Mouse (Mus musculus) liver, embryonic 11.5 days (tissue): Measurements from ENCODE around the gene Sspn. TPM values are rescaled to one million over a fixed set of nuclear protein-coding genes. Genes with fewer than 3 reads are reported as not detected.

Experiments
- ATAC-seq: fragments of 200-750 bp; cut with Nextera tagmentation; replicated peaks from 2 replicates; pipeline ENCODE4 v1.8.0; 2017; ENCODE audit warnings: moderate number of reproducible peaks, mild to moderate bottlenecking, moderate TSS enrichment, moderate library complexity; ENCODE audit not compliant: low FRiP score
- DNase-seq: peaks from one replicate; pipeline ENCODE4 v3.0.0-alpha.2; 2017; ENCODE audit warnings: low spot score
- H3K27ac ChIP-seq: fragments of 300-500 bp; sonication (generic); 2 replicates; pipeline ENCODE4 v1.5.1; 2014; ENCODE audit warnings: mild to moderate bottlenecking, low read depth, low read length, control low read depth
- H3K27me3 ChIP-seq: fragments of 300-500 bp; sonication (generic); replicated peaks from 2 replicates; pipeline ENCODE4 v1.6.1; 2014; ENCODE audit warnings: low read length, mixed read lengths; ENCODE audit not compliant: control insufficient read depth, insufficient read depth
- H3K36me3 ChIP-seq: fragments of 300-500 bp; sonication (generic); 2 replicates; pipeline ENCODE4 v1.6.1; 2014; ENCODE audit warnings: mild to moderate bottlenecking, low read length, moderate library complexity, mixed read lengths; ENCODE audit not compliant: control insufficient read depth, insufficient read depth
- H3K4me1 ChIP-seq: fragments of 300-500 bp; sonication (generic); replicated peaks from 2 replicates; pipeline ENCODE4 v1.6.1; 2014; ENCODE audit warnings: low read length, mixed read lengths; ENCODE audit not compliant: control insufficient read depth, insufficient read depth
- H3K4me2 ChIP-seq: fragments of 300-500 bp; sonication (generic); 2 replicates; pipeline ENCODE4 v1.6.1; 2014; ENCODE audit warnings: mild to moderate bottlenecking, control low read depth, moderate library complexity
- H3K4me3 ChIP-seq: fragments of 300-500 bp; sonication (generic); 2 replicates; pipeline ENCODE4 v1.5.1; 2014; ENCODE audit warnings: low read depth, low read length, control low read depth
- H3K9ac ChIP-seq: fragments of 300-500 bp; sonication (generic); 2 replicates; pipeline ENCODE4 v1.6.1; 2014; ENCODE audit warnings: low read depth, low read length, control low read depth
- H3K9me3 ChIP-seq: fragments of 300-500 bp; sonication (generic); 2 replicates; pipeline ENCODE4 v1.6.1; 2016; ENCODE audit warnings: low read length, inconsistent platforms, mixed read lengths; ENCODE audit not compliant: control insufficient read depth
- WGBS: fragments of 180-500 bp; shearing (Covaris S2); extraction: QIAGEN DNeasy Blood & Tissue Kit; methylation state at CpG from one replicate; pipeline ENCODE4 v1.1.7; 2014; 5-methylcytosine and 5-hydroxymethylcytosine counted together
- polyA plus RNA-seq: library from polyadenylated mRNA; unstranded; fragments of >200 nt; fragmentation: Nextera tagmentation; extraction: Ambion mirVana; gene quantifications from 2 replicates; pipeline ENCODE4 v1.2.1, GENCODE M21; 2014

Gene Sspn
- 2.2 TPM in 2 replicates for polyA plus RNA-seq

- no peak for ATAC-seq
- H3K36me3 ChIP-seq, result no peaks in the 10 kb centered on the region
- no peak for DNase-seq
- no peaks in the 10 kb centered on the region for H3K27me3 ChIP-seq
- no peak within 1 kb of the TSS for H3K4me2 ChIP-seq
- H3K4me3 ChIP-seq, result no peak within 1 kb of the TSS
- H3K9ac ChIP-seq, result no peak within 1 kb of the TSS
- H3K27ac ChIP-seq, result no peak within 1 kb of the TSS
- whole genome bisulfite sequencing, result 62% methylated on average over 3 of the region's 3 CpGs
- H3K9me3 ChIP-seq, result no peaks in the 10 kb centered on the region
- H3K4me1 ChIP-seq, result no peaks in the 10 kb centered on the region
These were observed at the start of gene Sspn for GRCm38 (mm10) chr6:145931341-145931740. Sspn (plus strand) TSS chr6:145931641.

GRCm38 (mm10) chr6:145883010-145883409 lies 48.4 kb upstream of the Sspn start:
- no peak for ATAC-seq
- no peaks in the 10 kb centered on the region for H3K36me3 ChIP-seq
- H3K9ac ChIP-seq, result no peak overlapping the region
- no peaks in the 10 kb centered on the region for H3K9me3 ChIP-seq
- 68% methylated on average over 1 of the region's 1 CpGs for WGBS
- DNase-seq, result no peak
- no peak overlapping the region for H3K4me2 ChIP-seq
- H3K27ac ChIP-seq, result no peak overlapping the region
- H3K4me3 ChIP-seq, result no peak overlapping the region
- no peaks in the 10 kb centered on the region for H3K4me1 ChIP-seq
- no peaks in the 10 kb centered on the region for H3K27me3 ChIP-seq

- ATAC-seq (no peak), DNase-seq (no peak)
- H3K36me3 ChIP-seq, result no peaks in the 10 kb centered on the region
- H3K27ac ChIP-seq, result no peak overlapping the region
- H3K27me3 ChIP-seq, result no peaks in the 10 kb centered on the region
- no peaks in the 10 kb centered on the region for H3K4me1 ChIP-seq
- 73% methylated on average over 4 of the region's 4 CpGs for WGBS
- H3K9me3 ChIP-seq, result no peaks in the 10 kb centered on the region
- H3K9ac ChIP-seq, result no peak overlapping the region
- H3K4me3 ChIP-seq, result no peak overlapping the region
- H3K4me2 ChIP-seq, result no peak overlapping the region
These were observed 47.8 kb upstream of the Sspn start for GRCm38 (mm10) chr6:145883668-145884067.

- no peaks in the 10 kb centered on the region for H3K9me3 ChIP-seq
- no peak overlapping the region for H3K4me3 ChIP-seq
- no peak overlapping the region for H3K4me2 ChIP-seq
- no peak for ATAC-seq
- DNase-seq, result no peak
- no peak overlapping the region for H3K27ac ChIP-seq
- H3K27me3 ChIP-seq, result no peaks in the 10 kb centered on the region
- 81% methylated on average over 4 of the region's 4 CpGs for WGBS
- no peaks in the 10 kb centered on the region for H3K36me3 ChIP-seq
- H3K4me1 ChIP-seq, result no peaks in the 10 kb centered on the region
- no peak overlapping the region for H3K9ac ChIP-seq
These were observed 46.4 kb upstream of the Sspn start for GRCm38 (mm10) chr6:145885069-145885468.

- Histone ChIP-seq H3K9me3 (no peaks in the 10 kb centered on the region), H3K9ac (no peak overlapping the region), H3K27me3 (no peaks in the 10 kb centered on the region), H3K36me3 (no peaks in the 10 kb centered on the region), H3K27ac (no peak overlapping the region), H3K4me1 (no peaks in the 10 kb centered on the region), H3K4me2 (no peak overlapping the region), H3K4me3 (no peak overlapping the region)
- ATAC-seq (no peak), DNase-seq (no peak)
- WGBS, result 77% methylated on average over 8 of the region's 8 CpGs
These were observed 45.2 kb upstream of the Sspn start for GRCm38 (mm10) chr6:145886277-145886676.

- no peak overlapping the region for H3K4me3 ChIP-seq
- no peaks in the 10 kb centered on the region for H3K27me3 ChIP-seq
- 83% methylated on average over 6 of the region's 6 CpGs for WGBS
- ATAC-seq, result no peak
- H3K36me3 ChIP-seq, result no peaks in the 10 kb centered on the region
- H3K9ac ChIP-seq, result no peak overlapping the region
- no peak for DNase-seq
- no peaks in the 10 kb centered on the region for H3K4me1 ChIP-seq
- no peaks in the 10 kb centered on the region for H3K9me3 ChIP-seq
- H3K27ac ChIP-seq, result no peak overlapping the region
- no peak overlapping the region for H3K4me2 ChIP-seq
These were observed 43.7 kb upstream of the Sspn start for GRCm38 (mm10) chr6:145887719-145888118.

GRCm38 (mm10) chr6:145891951-145892350 lies 39.5 kb upstream of the Sspn start:
- H3K4me2 ChIP-seq, result no peak overlapping the region
- no peaks in the 10 kb centered on the region for H3K36me3 ChIP-seq
- H3K9ac ChIP-seq, result no peak overlapping the region
- H3K9me3 ChIP-seq, result no peaks in the 10 kb centered on the region
- 80% methylated on average over 11 of the region's 11 CpGs for WGBS
- no peak overlapping the region for H3K4me3 ChIP-seq
- H3K27ac ChIP-seq, result no peak overlapping the region
- no peak for ATAC-seq
- H3K4me1 ChIP-seq, result 0 out of 2 replicates have a peak, but pooled peaks cover 2% of the 10 kb centered on the region
- DNase-seq, result no peak
- H3K27me3 ChIP-seq, result no peaks in the 10 kb centered on the region

- Histone ChIP-seq H3K9ac (no peak overlapping the region), H3K4me1 (0 out of 2 replicates have a peak, but pooled peaks cover 2% of the 10 kb centered on the region), H3K36me3 (no peaks in the 10 kb centered on the region), H3K27ac (no peak overlapping the region), H3K4me2 (no peak overlapping the region), H3K27me3 (no peaks in the 10 kb centered on the region), H3K9me3 (no peaks in the 10 kb centered on the region), H3K4me3 (no peak overlapping the region)
- ATAC-seq, result no peak
- 87% methylated on average over 20 of the region's 20 CpGs for WGBS
- no peak for DNase-seq
These were observed 38.8 kb upstream of the Sspn start for GRCm38 (mm10) chr6:145892381-145893265.
